Mouse (Mus musculus) megakaryocyte-erythroid progenitor cell, adult 5-6 weeks (primary cell): ENCODE data around the gene Pfdn4. TPM values are rescaled to one million over a fixed set of nuclear protein-coding genes. Genes with fewer than 3 reads are reported as not detected.

Experiments
- ATAC-seq: replicated peaks from 2 replicates; pipeline ENCODE4 v1.8.0; 2016; ENCODE audit warnings: mild to moderate bottlenecking, inconsistent platforms; ENCODE audit not compliant: severe bottlenecking, poor library complexity, low FRiP score, low TSS enrichment
- total RNA-seq, 2 experiments: library from RNA; stranded (forward) in 1 of 2; stranded (reverse) in 1 of 2; fragments of 200-1000, 215-1000 nt in 1 of 2; fragments of >200 nt in 1 of 2; fragmentation: Nextera tagmentation in 1 of 2; gene quantifications; 2 replicates each; pipeline ENCODE4 v1.2.3; 2014 to 2017

Gene Pfdn4
- total RNA-seq, 2 experiments from 2014 or later, result 62.9 to 90.7 TPM

DNA sequence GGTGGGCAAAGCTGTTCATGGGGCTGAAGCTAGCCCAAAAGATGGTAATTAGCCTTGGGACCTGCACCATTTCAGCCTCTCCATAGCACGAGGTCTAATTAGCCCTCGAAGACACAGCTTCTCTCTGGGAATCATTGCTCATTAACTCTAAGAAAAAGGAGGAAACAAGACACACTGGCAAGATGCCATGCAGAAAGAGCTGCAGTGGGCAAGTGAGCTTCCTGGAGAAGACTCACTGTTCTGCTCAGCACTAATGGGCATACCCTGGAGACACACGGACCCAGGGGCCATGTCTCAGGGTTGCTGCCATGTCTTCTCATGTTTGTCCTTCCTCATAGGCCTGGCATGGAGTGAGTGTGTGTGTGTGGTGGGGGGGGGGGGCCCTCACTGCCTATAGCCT, 47.9 kb downstream of the Pfdn4 start:
- no peak for ATAC-seq

DNA sequence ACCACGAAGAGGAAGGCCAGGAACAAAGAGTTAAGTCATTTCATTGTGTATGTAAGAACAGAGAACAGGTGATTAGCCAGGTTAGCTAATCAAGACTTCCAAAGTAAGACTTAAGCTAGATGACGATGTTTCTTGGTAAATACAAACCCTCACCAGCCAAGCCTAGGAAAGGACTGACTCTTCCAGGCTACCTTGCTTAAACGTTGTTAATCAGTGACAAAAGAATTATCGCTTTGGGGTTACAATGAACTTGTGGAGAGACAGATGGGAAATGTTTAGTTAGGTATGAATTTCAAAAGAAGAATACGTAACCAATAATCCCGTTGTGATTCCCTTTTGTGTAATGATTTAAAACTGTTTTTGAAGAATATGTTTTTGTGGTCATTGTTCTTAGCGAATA, 48.7 kb downstream of the Pfdn4 start:
- ATAC-seq, result no peak

DNA sequence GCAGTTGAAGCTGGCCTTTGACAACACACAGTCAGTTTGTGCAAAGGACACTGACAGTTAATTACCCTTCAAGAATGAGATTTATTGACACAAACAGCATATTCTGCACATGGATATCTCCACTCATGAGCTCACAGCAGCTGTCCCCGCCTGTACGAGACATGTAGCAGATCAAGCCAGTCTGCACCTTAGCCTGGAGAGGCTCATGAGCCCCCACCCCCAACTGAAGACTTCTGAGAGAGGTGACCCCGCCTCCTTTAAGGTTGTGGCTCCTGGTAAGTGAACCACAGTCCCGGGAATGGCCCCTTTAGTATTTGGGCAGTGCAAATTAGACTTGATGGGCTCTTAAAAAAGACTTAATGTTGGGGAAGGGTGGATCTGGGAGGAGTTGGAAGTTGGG, 49.5 kb downstream of the Pfdn4 start:
- no peak for ATAC-seq

DNA sequence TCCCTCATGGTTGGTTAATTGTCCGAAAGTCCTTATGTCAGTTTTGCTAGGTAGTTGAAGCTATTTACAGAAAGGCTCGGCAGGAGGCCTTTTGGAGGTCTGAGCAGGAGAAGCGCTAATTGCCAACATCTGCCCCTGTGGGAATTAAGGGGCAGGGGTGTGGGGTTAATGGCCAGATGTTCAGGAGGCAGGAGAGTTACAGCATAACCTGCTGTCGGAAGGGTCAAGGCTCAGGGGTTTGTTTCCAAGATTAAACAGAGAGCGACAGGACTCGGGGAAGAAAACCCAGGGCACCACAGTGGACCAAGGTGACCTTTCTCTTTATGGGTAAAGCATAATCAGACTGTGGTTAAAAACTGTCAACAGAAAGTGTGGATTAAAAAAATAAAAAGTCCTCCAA, 51.3 kb downstream of the Pfdn4 start:
- no peak for ATAC-seq

DNA sequence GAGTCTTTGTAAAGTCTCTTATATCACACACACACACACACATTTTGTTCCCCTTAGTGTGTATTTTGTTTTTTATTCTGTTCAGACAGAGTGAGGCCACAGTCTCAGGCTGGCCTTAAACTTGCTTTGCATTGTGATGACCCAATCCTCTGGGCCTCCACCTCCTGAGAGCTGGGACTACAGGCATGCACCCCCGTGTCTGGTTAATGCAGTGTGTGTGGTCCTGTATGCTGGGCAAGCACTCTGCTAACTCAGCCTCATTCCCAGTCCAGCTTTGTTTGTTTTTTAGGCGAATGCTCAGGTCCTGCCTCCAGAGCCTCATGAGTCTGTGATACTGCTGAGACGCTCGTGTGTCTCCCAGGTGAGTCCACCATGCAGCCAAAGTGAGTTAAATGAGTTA, 51.8 kb downstream of the Pfdn4 start:
- ATAC-seq, result no peak

DNA sequence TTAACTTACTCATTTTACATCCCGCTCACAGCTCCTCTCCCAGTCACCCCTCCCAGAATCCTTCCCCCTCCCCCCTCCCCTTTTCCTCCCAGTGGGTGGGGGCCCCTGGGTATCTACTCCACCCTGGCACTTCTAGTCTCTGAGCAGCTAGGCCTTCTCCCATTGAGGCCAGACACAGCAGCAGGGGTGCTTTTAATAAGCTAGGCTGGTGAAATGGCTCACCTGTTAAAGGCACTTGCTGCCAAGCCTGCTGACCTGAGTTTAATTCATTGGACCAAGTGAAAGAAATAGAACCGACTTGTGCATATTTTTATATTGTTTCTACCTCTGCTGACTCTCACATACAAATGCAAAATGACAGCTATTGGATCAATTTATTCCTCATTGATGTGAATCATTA, 52.9 kb downstream of the Pfdn4 start:
- ATAC-seq, result no peak

DNA sequence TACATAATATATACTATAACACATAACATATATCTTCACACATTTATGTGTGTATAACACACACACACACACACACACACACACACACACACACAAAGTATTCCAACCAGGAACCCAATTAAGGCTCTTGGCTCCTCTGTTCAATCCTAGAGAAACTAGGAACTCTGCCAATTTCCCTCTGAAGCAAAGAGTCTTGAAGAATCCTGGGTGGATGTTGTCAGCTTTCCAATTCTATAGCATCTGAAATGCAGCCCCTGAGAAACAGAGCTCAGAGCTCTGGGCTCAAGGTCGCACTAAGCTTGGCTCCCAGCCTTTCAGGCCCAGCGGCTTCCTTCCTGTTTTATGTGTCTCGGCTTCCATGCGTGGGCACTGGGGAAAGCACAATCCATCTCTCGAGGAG, 54.0 kb downstream of the Pfdn4 start:
- no peak for ATAC-seq

DNA sequence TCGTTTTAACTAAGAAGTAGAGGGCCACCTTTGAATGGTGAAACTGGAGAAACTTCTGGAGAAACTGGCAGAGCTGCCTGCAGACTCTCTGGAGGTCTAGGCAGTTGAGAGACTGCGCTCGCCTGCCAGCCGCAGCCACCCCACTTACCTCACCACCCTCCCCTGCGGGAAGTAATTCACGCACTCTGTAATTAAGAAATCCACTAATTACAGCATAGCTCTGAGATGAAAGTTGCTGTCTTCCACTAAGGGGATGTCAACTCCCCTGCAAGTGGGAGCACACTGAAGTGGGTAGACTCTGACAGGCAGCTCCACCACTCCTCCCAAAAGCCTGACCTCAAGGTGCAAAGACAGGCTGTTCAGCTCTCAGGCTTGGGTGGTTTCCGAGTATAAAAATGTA, 55.9 kb downstream of the Pfdn4 start:
- no peak for ATAC-seq

DNA sequence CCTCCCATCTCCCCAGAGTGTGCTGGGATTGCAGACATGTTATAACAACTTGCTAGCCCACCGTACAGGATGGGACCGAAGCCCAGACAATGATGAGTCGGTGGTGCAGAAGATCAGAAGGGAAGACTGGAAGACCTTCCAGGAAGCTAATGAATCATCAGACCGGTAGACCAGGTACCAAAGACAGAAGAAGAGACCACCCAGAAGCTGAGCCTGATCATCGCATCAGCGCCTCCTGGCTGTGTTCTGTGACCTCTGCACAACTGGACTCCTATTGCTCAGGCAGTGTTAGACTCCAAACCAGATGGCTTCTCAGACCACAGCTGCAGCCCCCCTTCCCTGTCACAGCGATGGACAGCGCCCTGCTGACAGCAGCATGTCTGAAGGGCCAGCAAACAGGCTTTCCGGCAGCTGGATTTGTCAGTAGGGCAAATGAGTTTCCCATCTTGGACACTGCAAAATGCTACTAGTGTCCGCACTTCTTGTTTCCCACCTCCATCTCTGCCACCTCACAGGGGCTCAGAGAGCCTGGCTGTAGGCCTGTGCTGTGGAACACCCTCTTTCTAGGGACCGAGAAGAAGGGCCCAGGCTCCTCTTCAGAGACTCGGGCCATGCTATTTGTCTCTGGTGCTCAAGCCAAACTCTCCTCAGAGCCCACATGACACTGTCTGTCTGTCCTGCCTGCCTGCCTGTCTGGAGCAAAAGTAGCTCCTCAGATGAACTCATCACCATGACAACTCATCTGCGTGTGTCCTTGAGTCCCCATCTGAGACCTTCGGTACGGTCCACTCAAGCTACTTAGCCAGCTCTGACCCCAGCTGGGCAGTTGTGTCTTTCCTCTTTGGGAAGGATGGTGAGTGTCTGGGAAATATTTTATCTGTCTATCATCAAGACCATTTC, 68.0 kb downstream of the Pfdn4 start:
- no peak for ATAC-seq

DNA sequence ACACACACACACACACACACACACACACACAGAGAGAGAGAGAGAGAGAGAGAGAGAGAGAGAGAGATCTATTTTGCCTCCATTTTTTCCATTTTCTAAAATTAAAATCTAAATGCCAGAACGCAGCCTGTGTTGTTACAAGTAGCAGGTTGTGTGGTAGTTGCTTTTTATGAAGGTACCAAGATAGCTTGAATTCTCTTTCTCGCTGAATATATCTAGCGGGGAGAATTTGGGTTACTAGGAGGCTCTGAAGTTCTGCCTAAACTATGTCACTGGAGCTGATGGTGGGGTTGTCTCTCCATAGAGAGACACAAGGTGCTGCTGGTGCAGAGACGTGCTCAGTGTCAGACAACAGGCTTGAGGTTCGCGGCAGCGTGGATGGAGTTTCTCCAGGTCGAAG, 68.8 kb downstream of the Pfdn4 start:
- no peak for ATAC-seq

Other genes with a start within 250 kb of the Pfdn4 start
- not detected in 2 replicates for gene Bcas1, start 68.6 kb upstream of the Pfdn4 start, total RNA-seq (2014; fragmentation: Nextera tagmentation)
- 0.61 TPM in 1 of 2 replicates, not detected in the other for gene Bcas1, start 68.6 kb upstream of the Pfdn4 start, total RNA-seq (2017)
- gene Cyp24a1, start 717 bp downstream of the Pfdn4 start, total RNA-seq (2014; fragmentation: Nextera tagmentation), result not detected in 2 replicates
- gene Cyp24a1, start 717 bp downstream of the Pfdn4 start, total RNA-seq (2017), result not detected in 2 replicates
- not detected in 2 replicates for gene 4930470P17Rik, start 105.6 kb downstream of the Pfdn4 start, total RNA-seq (2014; fragmentation: Nextera tagmentation)
- gene 4930470P17Rik, start 105.6 kb downstream of the Pfdn4 start, total RNA-seq (2017), result not detected in 2 replicates
- not detected in 2 replicates for gene Dok5, start 235.4 kb downstream of the Pfdn4 start, total RNA-seq (2014; fragmentation: Nextera tagmentation)
- not detected in 2 replicates for gene Dok5, start 235.4 kb downstream of the Pfdn4 start, total RNA-seq (2017)